Mouse (Mus musculus): ENCODE measurements around the gene Ccdc138. TPM values are rescaled to one million over a fixed set of nuclear protein-coding genes. Genes with fewer than 3 reads are reported as not detected.

Ccdc138 gene
- total RNA-seq (2014; rRNA removed) (2.9 and 5.1 TPM in 2 replicates), polyA plus RNA-seq (2015; fragmentation: Nextera tagmentation; extraction: Ambion mirVana) (6.0 and 7.4 TPM in 2 replicates)

DNA sequence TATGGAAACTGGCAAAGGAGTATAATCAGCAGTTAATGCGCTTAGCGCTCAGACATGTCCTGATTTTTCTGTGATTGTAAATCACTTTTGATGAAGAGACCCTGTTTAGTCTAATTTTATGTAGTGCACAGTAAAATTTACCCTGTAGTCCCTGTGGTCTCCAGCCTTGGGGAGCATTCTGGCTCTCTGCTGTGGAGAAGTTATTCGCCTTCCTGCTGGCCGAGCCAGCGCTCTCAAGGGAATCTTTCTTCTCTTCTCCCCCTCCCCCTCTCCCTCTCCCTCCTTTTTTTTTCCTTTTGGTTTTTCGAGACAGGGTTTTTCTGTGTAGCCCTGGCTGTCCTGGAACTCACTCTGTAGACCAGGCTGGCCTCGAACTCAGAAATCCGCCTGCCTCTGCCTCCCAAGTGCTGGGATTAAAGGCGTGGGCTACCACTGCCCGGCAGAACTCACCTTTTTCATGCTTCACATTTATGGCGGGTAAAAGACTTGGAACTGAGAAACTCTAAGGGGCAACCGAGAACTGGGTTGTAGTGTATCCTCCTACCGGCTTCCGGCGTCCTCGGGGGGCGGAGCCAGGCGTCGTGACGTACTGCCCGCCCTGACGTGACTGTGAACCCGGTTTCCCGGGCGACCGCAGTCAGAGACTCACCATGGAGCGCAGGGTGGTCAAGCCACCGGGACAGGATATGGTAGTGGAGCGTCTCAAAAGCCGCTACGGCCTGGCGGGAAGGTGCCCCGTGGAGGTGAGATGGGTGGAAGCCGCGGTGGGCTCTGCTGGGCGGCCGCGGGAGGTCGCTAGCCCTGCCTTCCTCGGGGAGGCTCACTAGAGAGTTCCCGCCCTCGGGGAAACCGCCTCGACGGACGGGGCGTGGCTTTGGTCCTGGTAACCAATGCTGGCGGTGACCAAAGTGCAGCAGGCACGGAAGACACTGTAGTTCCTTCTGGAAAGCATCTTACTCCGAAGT lies at the start of gene Ccdc138:
Gene Ccdc138 (plus strand): TSS at position 629 of the 965 bp plus-strand sequence.
- Histone ChIP-seq H3K4me3 (ENCODE audit: low read depth, low read length) (peak within 1 kb of the TSS; percentile 73), H3K9me3 (ENCODE audit: low read length) (no peaks in the 10 kb centered on the region), H3K9ac (replicated peaks; ENCODE audit: low read length, poor library complexity, severe bottlenecking) (peak within 1 kb of the TSS; percentile 61), H3K36me3 (ENCODE audit: insufficient read depth, low read length) (peaks cover 10% of the 10 kb centered on the region; the same call in 1 of the 2 replicates), H3K4me2 (ENCODE audit: low read depth, low read length, poor library complexity, severe bottlenecking) (peak within 1 kb of the TSS; percentile 68), H3K27ac (ENCODE audit: low read depth, low read length) (peak within 1 kb of the TSS; percentile 69), H3K4me1 (ENCODE audit: insufficient read depth, low read length) (no peaks in the 10 kb centered on the region), H3K27me3 (ENCODE audit: insufficient read depth, low read length) (no peaks in the 10 kb centered on the region)
- 1% methylated on average over 50 of the region's 50 CpGs for WGBS
- peak; percentile 61 for TF ChIP-seq CTCF (IDR thresholded peaks at IDR 0.05)
- DNase-seq (ENCODE audit: low spot score) (peak; percentile 89), ATAC-seq (ENCODE audit: low FRiP score) (peak; percentile 99)

DNA sequence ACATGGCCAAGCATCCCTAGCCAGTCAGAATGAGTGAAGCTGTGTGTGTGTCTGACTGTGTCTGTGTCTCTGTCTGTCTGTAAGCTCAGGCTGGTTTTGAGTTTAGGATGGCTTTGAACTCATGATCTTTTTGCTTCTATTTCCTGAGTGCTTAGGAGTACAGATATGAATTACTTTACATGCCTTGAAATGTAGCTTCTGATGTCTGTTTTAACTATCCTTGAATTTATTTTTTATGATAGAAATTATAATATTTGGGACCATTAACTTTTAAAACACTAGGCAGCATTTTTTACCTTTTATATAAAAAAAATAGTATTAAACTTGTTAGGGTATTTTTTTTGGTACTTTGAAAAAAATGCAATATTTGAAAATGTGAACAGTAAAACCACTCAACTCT lies 46.2 kb upstream of the Ccdc138 start:
- Histone ChIP-seq H3K9ac (replicated peaks; ENCODE audit: low read length, poor library complexity, severe bottlenecking) (no peak overlapping the region), H3K27ac (ENCODE audit: low read depth, low read length) (no peak overlapping the region), H3K4me2 (ENCODE audit: low read depth, low read length, poor library complexity, severe bottlenecking) (no peak overlapping the region), H3K9me3 (ENCODE audit: low read length) (no peaks in the 10 kb centered on the region), H3K4me3 (ENCODE audit: low read depth, low read length) (no peak overlapping the region), H3K36me3 (ENCODE audit: insufficient read depth, low read length) (peaks cover 10% of the 10 kb centered on the region; the same call in 1 of the 2 replicates), H3K4me1 (ENCODE audit: insufficient read depth, low read length) (no peaks in the 10 kb centered on the region), H3K27me3 (ENCODE audit: insufficient read depth, low read length) (no peaks in the 10 kb centered on the region)
- TF ChIP-seq CTCF (IDR thresholded peaks at IDR 0.05) = no peak
- ATAC-seq (ENCODE audit: low FRiP score) (no peak), DNase-seq (ENCODE audit: low spot score) (no peak)

DNA sequence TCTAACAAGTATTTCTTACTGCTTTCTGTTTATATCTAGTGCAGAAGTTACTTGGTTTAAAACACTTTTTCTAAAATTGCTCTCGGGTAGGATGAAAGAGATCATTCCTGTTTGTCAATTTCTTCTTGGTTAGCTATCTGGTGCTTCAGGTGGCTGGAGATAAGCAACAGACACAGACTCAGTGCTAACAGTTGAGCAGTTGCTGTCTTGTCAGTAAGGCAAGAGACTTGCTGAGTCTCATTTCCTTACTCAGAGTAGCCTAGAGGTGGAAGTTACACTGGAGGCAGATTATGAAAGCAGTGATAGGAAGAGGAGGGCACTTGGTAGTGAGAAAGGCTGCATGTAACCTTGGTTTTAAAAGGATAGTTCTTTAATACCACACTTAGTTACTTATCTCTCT lies 45.6 kb upstream of the Ccdc138 start:
- Histone ChIP-seq H3K36me3 (ENCODE audit: insufficient read depth, low read length) (peaks cover 11% of the 10 kb centered on the region; the same call in 1 of the 2 replicates), H3K27ac (ENCODE audit: low read depth, low read length) (no peak overlapping the region), H3K4me2 (ENCODE audit: low read depth, low read length, poor library complexity, severe bottlenecking) (no peak overlapping the region), H3K4me3 (ENCODE audit: low read depth, low read length) (no peak overlapping the region), H3K9ac (replicated peaks; ENCODE audit: low read length, poor library complexity, severe bottlenecking) (no peak overlapping the region), H3K9me3 (ENCODE audit: low read length) (no peaks in the 10 kb centered on the region), H3K27me3 (ENCODE audit: insufficient read depth, low read length) (no peaks in the 10 kb centered on the region), H3K4me1 (ENCODE audit: insufficient read depth, low read length) (no peaks in the 10 kb centered on the region)
- DNase-seq (ENCODE audit: low spot score) = no peak
- WGBS = 88% methylated on average over 1 of the region's 1 CpGs
- ATAC-seq (ENCODE audit: low FRiP score) = no peak
- no peak for TF ChIP-seq CTCF (IDR thresholded peaks at IDR 0.05)

DNA sequence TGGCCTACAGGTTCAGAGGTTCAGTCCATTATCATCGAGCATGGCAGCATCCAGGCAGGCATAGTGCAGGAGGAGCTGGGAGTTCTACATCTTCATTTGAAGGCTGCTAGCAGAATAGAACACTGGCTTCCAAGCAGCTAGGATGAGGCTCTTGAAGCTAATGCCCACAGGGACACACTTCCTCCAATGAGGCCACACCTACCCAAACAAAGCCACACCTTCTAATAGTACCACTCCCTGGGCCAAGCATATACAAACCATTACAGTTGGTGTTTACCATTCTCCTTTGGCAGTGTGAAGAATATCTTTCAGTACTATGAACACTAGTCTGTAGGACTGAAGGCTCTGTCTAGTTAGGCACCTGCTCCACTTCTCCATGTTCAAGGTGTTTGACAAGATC lies 37.9 kb upstream of the Ccdc138 start:
- DNase-seq (ENCODE audit: low spot score) = no peak
- TF ChIP-seq CTCF (IDR thresholded peaks at IDR 0.05) = no peak

DNA sequence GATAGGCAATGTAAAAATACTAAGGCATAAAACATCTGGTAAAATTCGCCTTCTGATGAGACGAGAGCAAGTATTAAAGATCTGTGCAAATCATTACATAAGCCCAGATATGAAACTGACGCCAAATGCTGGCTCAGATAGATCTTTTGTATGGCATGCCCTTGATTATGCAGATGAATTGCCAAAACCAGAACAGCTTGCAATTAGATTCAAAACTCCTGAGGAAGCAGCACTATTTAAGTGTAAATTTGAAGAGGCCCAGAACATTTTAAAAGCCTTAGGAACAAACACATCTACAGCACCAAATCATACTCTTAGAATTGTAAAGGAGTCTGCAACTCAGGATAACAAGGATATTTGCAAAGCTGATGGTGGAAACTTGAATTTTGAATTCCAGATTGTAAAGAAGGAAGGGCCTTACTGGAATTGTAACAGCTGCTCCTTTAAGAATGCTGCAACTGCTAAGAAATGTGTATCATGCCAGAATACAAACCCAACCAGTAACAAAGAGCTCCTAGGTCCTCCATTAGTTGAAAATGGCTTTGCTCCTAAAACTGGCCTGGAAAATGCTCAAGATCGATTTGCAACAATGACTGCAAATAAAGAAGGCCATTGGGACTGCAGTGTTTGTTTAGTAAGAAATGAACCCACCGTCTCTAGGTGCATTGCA lies 20.5 kb upstream of the Ccdc138 start:
- no peaks in the 10 kb centered on the region for H3K9me3 ChIP-seq (ENCODE audit: low read length)
- DNase-seq (ENCODE audit: low spot score) = no peak
- 84% methylated on average over 5 of the region's 5 CpGs for WGBS
- H3K9ac ChIP-seq (replicated peaks; ENCODE audit: low read length, poor library complexity, severe bottlenecking) = no peak overlapping the region
- peaks cover 34% of the 10 kb centered on the region for H3K36me3 ChIP-seq (ENCODE audit: insufficient read depth, low read length)
- no peak overlapping the region for H3K4me3 ChIP-seq (ENCODE audit: low read depth, low read length)
- no peak for ATAC-seq (ENCODE audit: low FRiP score)
- no peak overlapping the region for H3K4me2 ChIP-seq (ENCODE audit: low read depth, low read length, poor library complexity, severe bottlenecking)
- no peak overlapping the region for H3K27ac ChIP-seq (ENCODE audit: low read depth, low read length)
- no peaks in the 10 kb centered on the region for H3K4me1 ChIP-seq (ENCODE audit: insufficient read depth, low read length)
- TF ChIP-seq CTCF (IDR thresholded peaks at IDR 0.05) = no peak
- H3K27me3 ChIP-seq (ENCODE audit: insufficient read depth, low read length) = no peaks in the 10 kb centered on the region

More for the DNA sequence above, 37.9 kb upstream of the Ccdc138 start:
- Histone ChIP-seq H3K27ac (ENCODE audit: low read depth, low read length) (no peak overlapping the region), H3K9me3 (ENCODE audit: low read length) (no peaks in the 10 kb centered on the region), H3K4me1 (ENCODE audit: insufficient read depth, low read length) (no peaks in the 10 kb centered on the region), H3K4me3 (ENCODE audit: low read depth, low read length) (no peak overlapping the region), H3K4me2 (ENCODE audit: low read depth, low read length, poor library complexity, severe bottlenecking) (no peak overlapping the region), H3K27me3 (ENCODE audit: insufficient read depth, low read length) (no peaks in the 10 kb centered on the region), H3K9ac (replicated peaks; ENCODE audit: low read length, poor library complexity, severe bottlenecking) (no peak overlapping the region), H3K36me3 (ENCODE audit: insufficient read depth, low read length) (peaks cover 25% of the 10 kb centered on the region; the same call in 1 of the 2 replicates)
- WGBS = 100% methylated on average over 1 of the region's 1 CpGs
- no peak for ATAC-seq (ENCODE audit: low FRiP score)

Measured in midbrain, postnatal 0 days (tissue).